Mouse (Mus musculus): Measurements from ENCODE around the gene Gm3259.
"Not testable (repeated sequence)": the region's sequence is repeated elsewhere in the genome, so short reads cannot be mapped to it uniquely, and the experiment has no call there.

Gm3259 gene

GRCm38 (mm10) chr5:95305611-95306010 is at the start of gene Gm3259:
Gm3259 (plus strand) TSS chr5:95305911.
- not testable (repeated sequence) for DNase-seq

GRCm38 (mm10) chr5:95272668-95273067 is 33.0 kb upstream of the Gm3259 start, which contains the start of gene Gm10424:
Gm10424 (minus strand) TSS chr5:95272768.
- not testable (repeated sequence) for DNase-seq
